Mouse (Mus musculus) midbrain, embryonic 14.5 days (tissue): Measurements from ENCODE around the gene Lmf2. TPM values are rescaled to one million over a fixed set of nuclear protein-coding genes. Genes with fewer than 3 reads are reported as not detected.

Source experiments
- ATAC-seq: fragments of 200-750 bp; cut with Nextera tagmentation; 2 replicates; pipeline ENCODE4 v1.8.0; 2017; ENCODE audit warnings: moderate number of reproducible peaks, moderate library complexity; ENCODE audit not compliant: low FRiP score, low TSS enrichment
- DNase-seq: peaks from one replicate; pipeline ENCODE4 v3.0.0-alpha.2; 2015
- H3K27ac ChIP-seq: fragments of 300-500 bp; sonication (generic); replicated peaks from 2 replicates; pipeline ENCODE4 v1.5.1; 2014; ENCODE audit warnings: mild to moderate bottlenecking, low read depth, low read length, moderate library complexity
- H3K27me3 ChIP-seq: fragments of 300-500 bp; sonication (generic); 2 replicates; pipeline ENCODE4 v1.6.1; 2014; ENCODE audit warnings: low read length, control low read depth, mixed read lengths; ENCODE audit not compliant: control insufficient read depth, insufficient read depth
- H3K36me3 ChIP-seq: fragments of 300-500 bp; sonication (generic); 2 replicates; pipeline ENCODE4 v1.6.1; 2014; ENCODE audit warnings: low read length, control low read depth; ENCODE audit not compliant: control insufficient read depth, insufficient read depth
- H3K4me1 ChIP-seq: fragments of 300-500 bp; sonication (generic); 2 replicates; pipeline ENCODE4 v1.6.1; 2014; ENCODE audit warnings: mild to moderate bottlenecking, antibody characterized with exemption, low read length, control low read depth; ENCODE audit not compliant: control insufficient read depth, insufficient read depth
- H3K4me2 ChIP-seq: fragments of 300-500 bp; sonication (generic); 2 replicates; pipeline ENCODE4 v1.6.1; 2014; ENCODE audit warnings: mild to moderate bottlenecking, low read length, moderate library complexity
- H3K4me3 ChIP-seq: fragments of 300-500 bp; sonication (generic); replicated peaks from 2 replicates; pipeline ENCODE4 v1.5.1; 2014; ENCODE audit warnings: low read depth, low read length
- H3K9ac ChIP-seq: fragments of 300-500 bp; sonication (generic); replicated peaks from 2 replicates; pipeline ENCODE4 v1.6.1; 2014; ENCODE audit warnings: mild to moderate bottlenecking, low read length, moderate library complexity
- H3K9me3 ChIP-seq: fragments of 300-500 bp; sonication (generic); 2 replicates; pipeline ENCODE4 v1.6.1; 2016; ENCODE audit warnings: low read length, control low read depth, mixed read lengths; ENCODE audit not compliant: control insufficient read depth
- WGBS: fragments of 180-500 bp; shearing (Covaris S2); extraction: QIAGEN DNeasy Blood & Tissue Kit; methylation state at CpG from one replicate; pipeline ENCODE4 v1.1.7; 2014; 5-methylcytosine and 5-hydroxymethylcytosine counted together
- polyA plus RNA-seq: library from polyadenylated mRNA; unstranded; fragments of >200 nt; fragmentation: Nextera tagmentation; extraction: Ambion mirVana; gene quantifications from 2 replicates; pipeline ENCODE4 v1.2.1, GENCODE M21; 2014

Lmf2 gene
- polyA plus RNA-seq, 1 experiment from 2014 or later, result 23.9 TPM

DNA sequence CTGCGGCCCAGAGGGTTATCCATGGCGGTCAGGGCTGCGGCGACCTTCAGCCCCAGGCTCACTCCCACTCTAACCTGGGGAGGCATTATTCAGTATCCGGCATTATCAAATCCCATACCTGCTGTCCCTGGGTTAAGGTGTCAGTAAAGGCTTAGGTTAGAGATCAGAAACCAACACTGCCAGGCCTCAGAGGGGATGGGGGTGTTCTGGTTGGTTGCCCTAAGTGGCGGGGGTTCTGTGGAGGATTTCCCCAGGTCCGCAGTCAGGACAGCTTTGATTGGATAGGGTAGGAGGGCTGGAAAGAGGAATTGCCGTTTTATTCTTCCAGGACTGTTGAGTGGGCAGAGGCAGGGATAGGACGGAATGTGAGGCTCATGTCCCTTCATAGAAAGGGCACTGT lies 18.9 kb upstream of the Lmf2 start:
- peak overlapping the region; percentile 70 for H3K4me3 ChIP-seq
- ATAC-seq (peak; percentile 10; the same call in 1 of the 2 replicates), DNase-seq (no peak)
- peak overlapping the region; percentile 87 for H3K4me2 ChIP-seq
- peak overlapping the region; percentile 93 for H3K27ac ChIP-seq
- peaks cover 34% of the 10 kb centered on the region for H3K36me3 ChIP-seq
- peak overlapping the region; percentile 81 for H3K9ac ChIP-seq
- H3K27me3 ChIP-seq, result peaks cover 35% of the 10 kb centered on the region
- peaks cover 18% of the 10 kb centered on the region for H3K4me1 ChIP-seq
- no peaks in the 10 kb centered on the region for H3K9me3 ChIP-seq
- 44% methylated on average over 9 of the region's 9 CpGs for WGBS

GRCm38 (mm10) chr15:89373762-89374248 lies 18.3 kb upstream of the Lmf2 start, which contains the start of gene Sco2:
Gene Sco2, minus strand, starts transcription at chr15:89373846.
- H3K9ac ChIP-seq, result peak within 1 kb of the TSS; percentile 81
- ATAC-seq, result peak; percentile 85

DNA sequence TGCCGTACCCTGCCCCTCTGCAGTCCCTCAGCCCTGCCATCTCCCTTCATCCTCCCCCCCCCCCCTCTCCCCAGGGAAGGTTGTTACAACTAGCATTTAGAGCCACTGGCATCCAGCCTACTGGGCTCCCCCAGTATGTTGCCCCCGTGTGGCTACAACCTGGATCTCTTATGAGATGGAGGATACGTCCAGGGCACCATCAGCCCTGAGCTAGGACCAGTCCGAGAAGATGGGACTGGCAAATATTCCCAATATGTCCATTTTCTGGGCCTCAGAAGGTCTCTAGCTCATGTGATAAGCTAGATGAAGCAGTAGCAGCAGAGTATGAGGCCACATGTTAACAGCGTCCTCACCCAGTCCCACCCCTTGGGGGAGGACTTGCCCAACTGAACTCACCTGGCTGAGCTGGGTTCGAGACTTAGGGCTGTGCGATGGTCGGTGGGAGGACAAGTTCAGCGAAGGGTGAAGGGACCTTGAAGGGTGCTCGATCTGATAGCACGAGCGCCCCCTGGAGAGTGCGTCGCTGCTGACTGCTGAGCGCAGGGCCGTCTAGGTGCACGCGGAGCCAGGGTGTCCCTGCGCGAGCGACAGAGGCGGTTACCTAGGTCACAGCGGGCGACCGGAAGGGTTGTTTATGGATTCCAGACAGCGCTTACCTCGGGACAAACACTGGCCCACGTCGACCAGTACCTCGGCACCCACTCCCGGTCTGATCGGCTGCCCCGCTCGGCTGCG lies 17.7 kb upstream of the Lmf2 start:
- Histone ChIP-seq H3K4me2 (peak overlapping the region; percentile 87), H3K27me3 (peaks cover 23% of the 10 kb centered on the region), H3K9me3 (no peaks in the 10 kb centered on the region), H3K36me3 (peaks cover 46% of the 10 kb centered on the region), H3K4me1 (peaks cover 11% of the 10 kb centered on the region), H3K4me3 (peak overlapping the region; percentile 70), H3K9ac (peak overlapping the region; percentile 81), H3K27ac (peak overlapping the region; percentile 93)
- 2% methylated on average over 35 of the region's 35 CpGs for WGBS
- peak; percentile 75 for ATAC-seq
- DNase-seq, result peak; percentile 85

More at GRCm38 (mm10) chr15:89373762-89374248, 18.3 kb upstream of the Lmf2 start, which contains the start of gene Sco2:
- Histone ChIP-seq H3K4me3 (peak within 1 kb of the TSS; percentile 70), H3K27ac (peak within 1 kb of the TSS; percentile 93), H3K4me1 (peaks cover 13% of the 10 kb centered on the region), H3K4me2 (peak within 1 kb of the TSS; percentile 87), H3K9me3 (no peaks in the 10 kb centered on the region), H3K27me3 (peaks cover 29% of the 10 kb centered on the region), H3K36me3 (peaks cover 40% of the 10 kb centered on the region)
- WGBS, result under 1% methylated on average over 42 of the region's 42 CpGs
- peak; percentile 96 for DNase-seq

- Histone ChIP-seq H3K9me3 (no peaks in the 10 kb centered on the region), H3K9ac (no peak overlapping the region), H3K27me3 (peaks cover 17% of the 10 kb centered on the region), H3K4me3 (peak overlapping the region; percentile 70; the same call in 1 of the 2 replicates), H3K4me2 (peak overlapping the region; percentile 87), H3K4me1 (peaks cover 11% of the 10 kb centered on the region), H3K36me3 (peaks cover 52% of the 10 kb centered on the region), H3K27ac (peak overlapping the region; percentile 93; the same call in 1 of the 2 replicates)
- DNase-seq (no peak), ATAC-seq (no peak)
- WGBS, result 86% methylated on average over 7 of the region's 7 CpGs
Observed at GRCm38 (mm10) chr15:89372536-89372935, 17.1 kb upstream of the Lmf2 start.

GRCm38 (mm10) chr15:89372068-89372467 lies 16.6 kb upstream of the Lmf2 start:
- WGBS, result 93% methylated on average over 13 of the region's 13 CpGs
- Histone ChIP-seq H3K4me3 (no peak overlapping the region), H3K9me3 (no peaks in the 10 kb centered on the region), H3K36me3 (peaks cover 57% of the 10 kb centered on the region), H3K27ac (no peak overlapping the region), H3K4me2 (no peak overlapping the region), H3K27me3 (peaks cover 12% of the 10 kb centered on the region), H3K4me1 (peaks cover 11% of the 10 kb centered on the region), H3K9ac (no peak overlapping the region)
- no peak for DNase-seq
- ATAC-seq, result no peak

DNA sequence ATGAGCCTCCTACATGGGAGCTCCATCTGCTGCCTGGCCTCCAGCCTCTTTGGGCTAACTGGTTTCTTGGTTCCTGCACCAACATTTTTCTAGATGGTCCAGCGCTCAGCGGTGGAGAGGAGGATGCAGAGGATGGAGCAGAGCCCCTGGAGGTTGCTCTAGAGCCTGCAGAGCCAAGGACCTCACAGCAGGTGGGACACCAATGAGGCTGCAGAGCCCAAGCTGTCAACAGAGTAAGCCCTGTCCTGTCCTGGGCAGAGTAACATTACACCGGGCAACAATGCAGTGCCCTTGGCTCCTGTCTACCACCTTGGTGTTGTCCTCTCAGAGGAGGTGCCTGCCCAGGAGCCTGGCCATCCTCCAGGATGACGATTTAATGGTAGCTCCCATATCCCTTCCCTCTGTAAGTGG lies 9.7 kb upstream of the Lmf2 start:
- H3K4me2 ChIP-seq, result no peak overlapping the region
- peaks cover 98% of the 10 kb centered on the region for H3K36me3 ChIP-seq
- H3K4me1 ChIP-seq, result no peaks in the 10 kb centered on the region
- WGBS, result 95% methylated on average over 4 of the region's 4 CpGs
- no peak for ATAC-seq
- no peak overlapping the region for H3K27ac ChIP-seq
- no peaks in the 10 kb centered on the region for H3K27me3 ChIP-seq
- H3K4me3 ChIP-seq, result no peak overlapping the region
- no peak for DNase-seq
- no peak overlapping the region for H3K9ac ChIP-seq
- H3K9me3 ChIP-seq, result no peaks in the 10 kb centered on the region

GRCm38 (mm10) chr15:89363051-89363450 lies 7.6 kb upstream of the Lmf2 start:
- Histone ChIP-seq H3K4me1 (no peaks in the 10 kb centered on the region), H3K4me2 (no peak overlapping the region), H3K4me3 (no peak overlapping the region), H3K9ac (no peak overlapping the region), H3K9me3 (no peaks in the 10 kb centered on the region), H3K27ac (no peak overlapping the region), H3K36me3 (peaks cover 81% of the 10 kb centered on the region), H3K27me3 (no peaks in the 10 kb centered on the region)
- ATAC-seq, result no peak
- DNase-seq, result no peak
- 95% methylated on average over 7 of the region's 7 CpGs for WGBS

DNA sequence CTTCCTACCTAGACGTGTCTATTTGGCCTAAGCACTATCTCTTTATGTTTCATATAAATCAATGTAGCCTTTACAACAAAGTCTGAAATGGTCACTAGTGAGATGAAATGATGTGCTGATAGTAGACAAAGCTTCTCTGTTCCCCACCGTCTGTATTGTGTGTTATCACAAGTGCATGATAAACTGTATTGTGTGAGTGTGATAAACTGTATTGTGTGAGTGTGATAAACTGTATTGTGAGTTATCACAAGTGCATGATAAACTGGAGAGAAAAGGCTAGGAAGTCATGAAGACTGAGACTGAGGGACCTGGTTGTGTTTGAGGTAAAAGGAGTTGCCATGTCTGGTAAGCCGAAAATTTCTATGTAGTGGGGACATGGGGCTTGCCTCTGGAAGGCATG lies 3.3 kb upstream of the Lmf2 start:
- no peak for ATAC-seq

More for the DNA sequence above, 3.3 kb upstream of the Lmf2 start:
- no peak for DNase-seq
- Histone ChIP-seq H3K4me3 (no peak overlapping the region), H3K4me2 (no peak overlapping the region), H3K9me3 (no peaks in the 10 kb centered on the region), H3K4me1 (peaks cover 18% of the 10 kb centered on the region), H3K9ac (no peak overlapping the region), H3K27me3 (no peaks in the 10 kb centered on the region), H3K27ac (no peak overlapping the region), H3K36me3 (peaks cover 38% of the 10 kb centered on the region)
- WGBS, result 92% methylated on average over 3 of the region's 3 CpGs
